Mouse (Mus musculus): Measurements from ENCODE around the gene Nubp1.
A peak's percentile ranks its signal among the peaks of the same experiment; 100 is the strongest.

DNA sequence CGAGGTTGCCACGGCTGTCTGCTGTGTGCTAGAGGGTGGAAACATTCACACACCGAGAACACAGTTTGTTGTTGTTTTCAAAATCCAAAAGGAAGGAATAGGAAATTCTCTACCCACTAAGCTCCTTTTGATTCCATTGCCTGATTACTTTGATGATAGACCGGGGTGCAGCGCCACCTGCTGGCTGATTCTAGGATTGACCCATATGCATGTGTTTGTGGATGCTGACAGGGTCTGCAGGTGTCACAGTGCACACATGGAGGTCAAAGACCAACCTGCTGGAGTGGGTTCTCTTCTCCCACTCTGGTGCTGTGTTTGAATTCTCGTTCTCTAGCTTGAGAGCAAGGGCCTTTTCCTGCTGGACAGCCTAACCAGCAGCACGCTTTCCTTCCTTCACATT, 12.6 kb upstream of the Nubp1 start:
- TF ChIP-seq CTCF (IDR thresholded peaks at IDR 0.05; ENCODE audit: insufficient read depth, low read depth, low read length) (peak; percentile 57; the same call in 1 of the 2 replicates), POLR2A (IDR thresholded peaks at IDR 0.05; ENCODE audit: insufficient read depth, low read depth, low read length) (no peak)
